Mouse (Mus musculus) forebrain, embryonic 14.5 days (tissue): ENCODE results near the gene Fam155a. TPM values are rescaled to one million over a fixed set of nuclear protein-coding genes. Genes with fewer than 3 reads are reported as not detected.
"Not testable (repeated sequence)": the region's sequence is repeated elsewhere in the genome, so short reads cannot be mapped to it uniquely, and the experiment has no call there.

ENCODE experiments used
- ATAC-seq: fragments of 200-750 bp; cut with Nextera tagmentation; 2 replicates; pipeline ENCODE4 v1.8.0; 2017; ENCODE audit warnings: mild to moderate bottlenecking, moderate library complexity
- DNase-seq: peaks from one replicate; pipeline ENCODE4 v3.0.0-alpha.2; 2015; ENCODE audit warnings: low spot score
- H3K27ac ChIP-seq: fragments of 300-500 bp; sonication (generic); 2 replicates; pipeline ENCODE4 v1.5.1; 2014; ENCODE audit warnings: low read depth, mild to moderate bottlenecking, control low read depth, low read length, moderate library complexity
- H3K27me3 ChIP-seq: fragments of 300-500 bp; sonication (generic); replicated peaks from 2 replicates; pipeline ENCODE4 v1.6.1; 2014; ENCODE audit warnings: low read length, control low read depth, mixed read lengths; ENCODE audit not compliant: control insufficient read depth, insufficient read depth
- H3K36me3 ChIP-seq: fragments of 300-500 bp; sonication (generic); 2 replicates; pipeline ENCODE4 v1.6.1; 2014; ENCODE audit warnings: low read length, control low read depth; ENCODE audit not compliant: control insufficient read depth, insufficient read depth
- H3K4me1 ChIP-seq: fragments of 300-500 bp; sonication (generic); 2 replicates; pipeline ENCODE4 v1.6.1; 2014; ENCODE audit warnings: antibody characterized with exemption, low read length, control low read depth; ENCODE audit not compliant: control insufficient read depth, insufficient read depth
- H3K4me2 ChIP-seq: fragments of 300-500 bp; sonication (generic); 2 replicates; pipeline ENCODE4 v1.6.1; 2014; ENCODE audit warnings: mild to moderate bottlenecking, control low read depth, low read length
- H3K4me3 ChIP-seq: fragments of 300-500 bp; sonication (generic); 2 replicates; pipeline ENCODE4 v1.5.1; 2014; ENCODE audit warnings: low read depth, low read length, control low read depth
- H3K9ac ChIP-seq: fragments of 300-500 bp; sonication (generic); 2 replicates; pipeline ENCODE4 v1.6.1; 2014; ENCODE audit warnings: mild to moderate bottlenecking, low read length, control low read depth, moderate library complexity
- H3K9me3 ChIP-seq: fragments of 300-500 bp; sonication (generic); replicated peaks from 2 replicates; pipeline ENCODE4 v1.6.1; 2016; ENCODE audit warnings: low read length, control low read depth, mixed read lengths; ENCODE audit not compliant: control insufficient read depth
- WGBS: fragments of 180-500 bp; shearing (Covaris S2); extraction: QIAGEN DNeasy Blood & Tissue Kit; methylation state at CpG from one replicate; pipeline ENCODE4 v1.1.7; 2014; 5-methylcytosine and 5-hydroxymethylcytosine counted together
- polyA plus RNA-seq: library from polyadenylated mRNA; unstranded; fragments of >200 nt; fragmentation: Nextera tagmentation; extraction: Ambion mirVana; gene quantifications from 2 replicates; pipeline ENCODE4 v1.2.1, GENCODE M21; 2014

Fam155a gene
- polyA plus RNA-seq, 1 experiment from 2014 or later: 12.1 TPM

GRCm38 (mm10) chr8:9390229-9390628 is 380.7 kb downstream of the Fam155a start:
- not testable (repeated sequence) for DNase-seq, H3K4me1 ChIP-seq, H3K4me3 ChIP-seq, H3K9me3 ChIP-seq, ATAC-seq, H3K9ac ChIP-seq, H3K27ac ChIP-seq, H3K4me2 ChIP-seq, H3K36me3 ChIP-seq, H3K27me3 ChIP-seq
- 93% methylated on average over 2 of the region's 2 CpGs for WGBS

GRCm38 (mm10) chr8:9369201-9369600 is 401.8 kb downstream of the Fam155a start:
- WGBS: 88% methylated on average over 8 of the region's 8 CpGs
- no peak overlapping the region for H3K4me2 ChIP-seq
- no peak overlapping the region for H3K9ac ChIP-seq
- DNase-seq (no peak), ATAC-seq (no peak)
- no peaks in the 10 kb centered on the region for H3K9me3 ChIP-seq
- H3K4me1 ChIP-seq: no peaks in the 10 kb centered on the region
- H3K27me3 ChIP-seq: no peaks in the 10 kb centered on the region
- H3K27ac ChIP-seq: no peak overlapping the region
- no peaks in the 10 kb centered on the region for H3K36me3 ChIP-seq
- no peak overlapping the region for H3K4me3 ChIP-seq

- Histone ChIP-seq H3K4me2 (no peak overlapping the region), H3K36me3 (no peaks in the 10 kb centered on the region), H3K27me3 (no peaks in the 10 kb centered on the region), H3K9me3 (no peaks in the 10 kb centered on the region), H3K27ac (no peak overlapping the region), H3K9ac (no peak overlapping the region), H3K4me3 (no peak overlapping the region), H3K4me1 (peaks cover 11% of the 10 kb centered on the region; the same call in 1 of the 2 replicates)
- ATAC-seq (no peak), DNase-seq (no peak)
- WGBS: 72% methylated on average over 6 of the region's 6 CpGs
Measured at GRCm38 (mm10) chr8:9367721-9368120, 403.2 kb downstream of the Fam155a start.

GRCm38 (mm10) chr8:9365381-9365780 is 405.6 kb downstream of the Fam155a start:
- Histone ChIP-seq H3K4me1 (peaks cover 11% of the 10 kb centered on the region; the same call in 1 of the 2 replicates), H3K27me3 (no peaks in the 10 kb centered on the region), H3K4me3 (no peak overlapping the region), H3K9ac (no peak overlapping the region), H3K36me3 (no peaks in the 10 kb centered on the region), H3K27ac (no peak overlapping the region), H3K4me2 (no peak overlapping the region), H3K9me3 (no peaks in the 10 kb centered on the region)
- DNase-seq (no peak), ATAC-seq (no peak)
- 63% methylated on average over 1 of the region's 1 CpGs for WGBS

- no peaks in the 10 kb centered on the region for H3K9me3 ChIP-seq
- H3K4me2 ChIP-seq: no peak overlapping the region
- H3K4me3 ChIP-seq: no peak overlapping the region
- no peaks in the 10 kb centered on the region for H3K27me3 ChIP-seq
- ATAC-seq: peak; percentile 66
- H3K36me3 ChIP-seq: no peaks in the 10 kb centered on the region
- no peak overlapping the region for H3K9ac ChIP-seq
- peak; percentile 49 for DNase-seq
- H3K27ac ChIP-seq: no peak overlapping the region
- WGBS: 50% methylated on average over 7 of the region's 7 CpGs
- H3K4me1 ChIP-seq: no peaks in the 10 kb centered on the region
Measured at GRCm38 (mm10) chr8:9348523-9349135, 422.3 kb downstream of the Fam155a start.

GRCm38 (mm10) chr8:9347163-9347562 is 423.8 kb downstream of the Fam155a start:
- DNase-seq: no peak
- WGBS: 68% methylated on average over 4 of the region's 4 CpGs
- ATAC-seq: no peak

GRCm38 (mm10) chr8:9344136-9344535 is 426.8 kb downstream of the Fam155a start:
- Histone ChIP-seq H3K4me2 (no peak overlapping the region), H3K36me3 (no peaks in the 10 kb centered on the region), H3K4me1 (no peaks in the 10 kb centered on the region), H3K27me3 (no peaks in the 10 kb centered on the region), H3K9me3 (no peaks in the 10 kb centered on the region), H3K27ac (no peak overlapping the region), H3K4me3 (no peak overlapping the region), H3K9ac (no peak overlapping the region)
- WGBS: 65% methylated on average over 4 of the region's 4 CpGs
- DNase-seq (no peak), ATAC-seq (no peak)

More at GRCm38 (mm10) chr8:9347163-9347562, 423.8 kb downstream of the Fam155a start:
- Histone ChIP-seq H3K27ac (no peak overlapping the region), H3K27me3 (no peaks in the 10 kb centered on the region), H3K9me3 (no peaks in the 10 kb centered on the region), H3K9ac (no peak overlapping the region), H3K36me3 (no peaks in the 10 kb centered on the region), H3K4me1 (no peaks in the 10 kb centered on the region), H3K4me2 (no peak overlapping the region), H3K4me3 (no peak overlapping the region)

- Histone ChIP-seq H3K9me3 (no peaks in the 10 kb centered on the region), H3K27me3 (no peaks in the 10 kb centered on the region), H3K4me1 (no peaks in the 10 kb centered on the region), H3K36me3 (no peaks in the 10 kb centered on the region), H3K27ac (no peak overlapping the region), H3K4me3 (no peak overlapping the region), H3K9ac (no peak overlapping the region), H3K4me2 (no peak overlapping the region)
- WGBS: 78% methylated on average over 9 of the region's 9 CpGs
- ATAC-seq: no peak
- DNase-seq: no peak
Measured at GRCm38 (mm10) chr8:9342998-9343397, 428.0 kb downstream of the Fam155a start.

GRCm38 (mm10) chr8:9342593-9342992 is 428.4 kb downstream of the Fam155a start:
- no peak for DNase-seq
- Histone ChIP-seq H3K4me1 (no peaks in the 10 kb centered on the region), H3K27me3 (no peaks in the 10 kb centered on the region), H3K9me3 (no peaks in the 10 kb centered on the region), H3K27ac (no peak overlapping the region), H3K9ac (no peak overlapping the region), H3K4me2 (no peak overlapping the region), H3K36me3 (no peaks in the 10 kb centered on the region), H3K4me3 (no peak overlapping the region)
- no peak for ATAC-seq
- 76% methylated on average over 9 of the region's 9 CpGs for WGBS
